Mouse (Mus musculus): ENCODE data around the gene Lin54. TPM values are rescaled to one million over a fixed set of nuclear protein-coding genes. Genes with fewer than 3 reads are reported as not detected.

Lin54 gene
- polyA plus RNA-seq (2012; rRNA removed), result 8.5 and 9.7 TPM in 2 replicates

DNA sequence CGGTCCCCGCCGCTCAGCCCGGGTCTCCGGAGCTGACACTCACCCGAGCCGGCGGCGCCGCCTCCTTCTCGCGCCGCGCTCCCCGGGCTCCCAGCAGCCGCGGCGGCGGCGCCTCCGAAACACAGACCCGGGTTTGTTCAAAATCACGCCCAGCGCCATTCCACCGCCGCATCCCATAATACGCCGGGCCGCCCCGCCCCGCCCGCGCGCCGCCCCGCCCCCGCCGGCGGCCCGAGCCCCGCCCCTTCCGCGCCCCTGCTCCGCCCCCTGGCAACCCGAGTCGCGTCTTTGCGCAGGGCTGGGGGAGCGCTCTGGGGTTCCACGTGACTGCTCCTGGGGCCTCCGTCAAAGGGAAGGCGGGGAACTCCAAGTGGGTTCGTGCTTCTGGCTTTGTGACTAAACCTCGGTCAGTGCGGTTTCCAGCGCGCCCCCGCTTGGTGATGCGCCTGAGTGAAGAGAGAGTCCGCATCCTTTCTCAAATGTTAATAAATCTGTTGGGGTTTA lies at the start of gene Lin54:
Gene Lin54, minus strand, starts transcription at position 182 of the 504 bp plus-strand sequence.

DNA sequence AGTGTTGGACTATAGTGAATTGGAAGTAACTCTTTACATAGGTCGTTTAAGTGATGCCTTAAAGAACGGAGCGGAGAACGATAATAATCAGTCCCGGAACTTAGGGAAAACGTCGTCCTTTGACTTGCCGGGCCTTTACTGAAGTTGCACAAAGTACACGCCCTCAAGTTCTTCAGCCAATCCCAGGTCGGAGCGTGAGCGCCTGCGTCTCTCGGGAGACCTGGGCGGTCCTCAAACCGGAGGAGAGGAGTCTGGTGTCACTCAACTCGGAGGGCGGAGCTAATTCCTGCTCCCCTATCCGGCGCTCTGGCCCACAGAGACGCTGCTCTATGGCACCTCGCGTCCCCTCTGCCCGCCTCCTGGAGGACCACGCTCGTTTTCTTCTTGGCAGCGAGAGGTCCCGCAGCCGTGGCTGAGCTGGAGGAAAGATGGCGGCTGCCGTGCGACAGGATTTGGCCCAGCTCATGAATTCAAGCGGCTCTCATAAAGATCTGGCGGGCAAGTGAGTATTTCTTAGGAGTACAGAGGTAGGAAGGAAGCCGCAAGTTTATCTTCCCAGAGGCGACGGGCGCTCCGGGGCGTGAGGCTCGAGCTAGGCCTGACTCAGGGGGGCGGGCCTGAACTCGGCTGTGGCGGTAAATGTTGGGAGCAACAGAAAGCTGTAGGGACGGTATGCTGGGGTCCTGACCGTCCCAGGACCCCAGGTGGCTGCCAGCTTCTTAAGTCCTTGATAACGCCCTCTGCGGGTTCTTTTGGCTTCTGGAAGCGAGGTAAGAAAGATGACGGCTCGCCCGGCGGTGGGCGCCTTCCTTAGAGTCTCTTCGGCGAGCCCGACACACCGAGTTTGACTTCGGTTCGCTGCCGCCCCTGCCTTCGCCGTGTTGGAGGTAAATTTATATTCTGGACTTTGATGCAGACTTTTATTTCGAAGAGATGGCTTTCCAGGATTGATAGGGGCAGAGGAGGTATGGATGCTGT lies 17.9 kb upstream of the Lin54 start, which contains the start of gene Cops4:
Gene Cops4, plus strand, starts transcription at position 261 of the 978 bp plus-strand sequence.

DNA sequence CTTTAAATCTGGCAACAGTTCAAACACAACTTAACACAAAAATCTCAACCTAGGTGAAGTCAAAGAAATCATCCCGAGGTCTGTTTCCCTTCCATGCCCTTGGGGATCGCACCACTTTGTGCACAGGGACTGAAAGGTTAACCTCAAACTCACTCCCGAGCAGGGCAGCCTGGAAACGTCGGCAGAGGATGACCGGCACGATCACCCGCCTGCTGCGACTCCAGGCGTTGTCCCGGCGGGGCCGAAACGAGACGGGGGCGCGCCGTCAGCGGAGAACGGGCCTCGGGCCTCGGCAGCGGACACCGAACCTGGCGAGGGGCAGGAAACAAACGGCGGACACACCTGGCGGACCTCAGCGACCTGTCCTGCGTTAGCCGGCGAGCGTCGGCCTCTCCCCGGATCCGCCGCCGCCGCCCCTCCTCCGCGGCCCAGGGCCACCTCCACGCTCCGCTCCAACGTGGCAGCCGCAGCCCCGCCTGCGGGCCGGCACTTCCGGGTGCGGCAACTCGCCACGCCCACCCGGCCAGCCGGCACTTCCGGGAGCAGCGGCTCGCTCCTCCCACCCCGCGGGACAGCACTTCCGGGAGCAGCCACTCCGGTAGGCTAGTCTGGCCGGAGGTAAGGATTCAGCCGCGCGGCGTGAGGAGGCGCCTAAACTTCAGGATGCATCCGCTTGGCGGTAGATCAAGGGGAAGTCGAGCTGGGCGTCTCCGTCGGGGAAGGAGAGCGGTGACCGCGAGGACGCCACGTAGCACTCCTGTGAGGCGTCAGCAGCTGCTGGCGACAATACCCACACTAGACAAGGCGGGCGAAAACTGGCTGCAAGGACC lies 84.5 kb downstream of the Lin54 start, which contains the start of gene Sec31a:
Gene Sec31a, minus strand, starts transcription at position 474 of the 830 bp plus-strand sequence.

Other genes starting within 250 kb of the Lin54 start
- gene Sec31a, start 84.4 kb downstream of the Lin54 start, polyA plus RNA-seq (2012; rRNA removed), result 40.7 and 48.5 TPM in 2 replicates
- 31.0 and 35.5 TPM in 2 replicates for gene Cops4, start 17.7 kb upstream of the Lin54 start, polyA plus RNA-seq (2012; rRNA removed)
- gene Plac8, start 71.6 kb upstream of the Lin54 start, polyA plus RNA-seq (2012; rRNA removed), result 60.6 and 88.5 TPM in 2 replicates
- gene Coq2, start 174.5 kb upstream of the Lin54 start, polyA plus RNA-seq (2012; rRNA removed), result 24.3 and 26.8 TPM in 2 replicates
- 1.4 and 1.7 TPM in 2 replicates for gene Hpse, start 219.1 kb upstream of the Lin54 start, polyA plus RNA-seq (2012; rRNA removed)